Mouse (Mus musculus) frontal cortex, adult (tissue): ENCODE measurements around the gene Fam102b.

Source experiments
- ATAC-seq: cut with Nextera tagmentation; 2 replicates; pipeline ENCODE4 v1.9.2; 2017; ENCODE audit warnings: mild to moderate bottlenecking, moderate library complexity, mixed read lengths; ENCODE audit not compliant: low TSS enrichment

Fam102b gene

GRCm38 (mm10) chr3:109010489-109011260 is 16.7 kb downstream of the Fam102b start:
- ATAC-seq: peak; percentile 62

- no peak for ATAC-seq
These were observed 19.2 kb downstream of the Fam102b start for GRCm38 (mm10) chr3:109008180-109008579.

- ATAC-seq: no peak
These were observed 21.6 kb downstream of the Fam102b start for GRCm38 (mm10) chr3:109005777-109006176.

GRCm38 (mm10) chr3:108999173-108999572 is 28.2 kb downstream of the Fam102b start:
- no peak for ATAC-seq

- ATAC-seq: no peak
These were observed 29.6 kb downstream of the Fam102b start for GRCm38 (mm10) chr3:108997762-108998161.

GRCm38 (mm10) chr3:108997284-108997683 is 30.1 kb downstream of the Fam102b start:
- no peak; the same call in 1 of the 2 replicates for ATAC-seq

- no peak for ATAC-seq
These were observed 32.0 kb downstream of the Fam102b start for GRCm38 (mm10) chr3:108995379-108995778.

GRCm38 (mm10) chr3:108994477-108994876 is 32.9 kb downstream of the Fam102b start:
- ATAC-seq: no peak

GRCm38 (mm10) chr3:108989971-108990548 is 37.3 kb downstream of the Fam102b start:
- ATAC-seq: no peak

GRCm38 (mm10) chr3:108987009-108987659 is 40.3 kb downstream of the Fam102b start:
- peak; percentile 67; the same call in 1 of the 2 replicates for ATAC-seq

- peak; percentile 57; the same call in 1 of the 2 replicates for ATAC-seq
These were observed 40.9 kb downstream of the Fam102b start for GRCm38 (mm10) chr3:108986534-108986933.

GRCm38 (mm10) chr3:108983989-108984388 is 43.4 kb downstream of the Fam102b start:
- no peak for ATAC-seq

- no peak for ATAC-seq
These were observed 45.5 kb downstream of the Fam102b start for GRCm38 (mm10) chr3:108981946-108982345.

- no peak for ATAC-seq
These were observed 49.9 kb downstream of the Fam102b start for GRCm38 (mm10) chr3:108977340-108978030.

GRCm38 (mm10) chr3:108974920-108975485 is 52.4 kb downstream of the Fam102b start:
- peak; percentile 71 for ATAC-seq

- no peak for ATAC-seq
These were observed 53.3 kb downstream of the Fam102b start for GRCm38 (mm10) chr3:108973980-108974660.

- ATAC-seq: no peak
These were observed 61.4 kb downstream of the Fam102b start for GRCm38 (mm10) chr3:108966051-108966450.

GRCm38 (mm10) chr3:108964361-108965044 is 62.9 kb downstream of the Fam102b start:
- ATAC-seq: no peak

GRCm38 (mm10) chr3:108963776-108964175 is 63.6 kb downstream of the Fam102b start:
- no peak for ATAC-seq

GRCm38 (mm10) chr3:108963278-108963677 is 64.1 kb downstream of the Fam102b start:
- ATAC-seq: peak; percentile 88

- no peak for ATAC-seq
These were observed 65.8 kb downstream of the Fam102b start for GRCm38 (mm10) chr3:108961655-108962054.
